ENCODE assay signal across 9 mouse cellular contexts in the genomic region with DNA sequence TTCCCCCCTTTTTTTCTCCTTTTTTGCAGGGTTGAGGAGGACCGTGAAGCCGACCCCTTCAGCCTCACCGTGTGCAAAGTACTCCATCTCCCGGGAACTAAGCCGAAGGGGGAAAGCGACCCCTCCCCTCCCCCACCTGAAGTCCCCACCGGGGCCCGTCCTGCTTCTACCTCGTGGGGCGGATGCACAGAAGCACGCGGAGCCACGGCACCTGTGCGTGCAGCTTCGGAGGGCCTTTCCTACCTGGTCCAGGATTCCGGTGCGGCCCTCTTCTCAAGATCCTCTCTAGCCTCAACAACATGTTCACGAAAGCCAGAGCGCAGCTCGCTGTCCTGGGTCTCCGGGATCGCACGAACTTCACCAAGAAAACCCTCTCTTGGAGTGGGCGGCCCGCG. TPM values are rescaled to one million over a fixed set of nuclear protein-coding genes. Genes with fewer than 3 reads are reported as not detected.
A peak's percentile ranks its signal among the peaks of the same experiment; 100 is the strongest.
DNase-seq lines count a peak whose midpoint lies in the region; ATAC-seq and TF ChIP-seq lines count a peak whose summit lies in the region.
"Had no signal": no experiment of that assay in that cellular context is flagged by ENCODE, and none has a peak within 500 bp of the region (broad histone marks: within the 10 kb centered on the region; RNA-seq: fewer than 3 reads in every experiment).

No protein-coding gene starts in this region.

- DNase-seq in layer of hippocampus, adult 2 months (ENCODE audit: low spot score in 2 of 2), result no peak
- DNase-seq in layer of hippocampus, adult 11-12 months (ENCODE audit: low spot score), result no peak
- DNase-seq in intestine, embryonic 14.5 days (ENCODE audit: low spot score), result no peak
- DNase-seq in layer of hippocampus, adult 9-10 months (ENCODE audit: low spot score), result no peak
- no peak for DNase-seq in thymus, postnatal 0 days (ENCODE audit: low spot score)

- H3K27ac ChIP-seq in layer of hippocampus, adult 2 months, result no peak overlapping the region
- no peak overlapping the region for H3K27ac ChIP-seq in embryonic facial prominence, embryonic 13.5 days
- H3K27ac ChIP-seq in intestine, embryonic 14.5 days (ENCODE audit: low read depth), result no peak overlapping the region
- H3K27ac ChIP-seq in neural tube, embryonic 12.5 days, result no peak overlapping the region

- ATAC-seq in embryonic facial prominence, embryonic 13.5 days (ENCODE audit: insufficient number of reproducible peaks, insufficient read depth, low FRiP score, low TSS enrichment, low read depth), result 0 out of 2 replicates have a peak, but pooled peaks have one; percentile 29
- peak; percentile 44; the same call in 1 of the 2 replicates for ATAC-seq in intestine, embryonic 14.5 days (replicated peaks; ENCODE audit: low FRiP score, low TSS enrichment, low read depth)
- ATAC-seq in neural tube, embryonic 12.5 days (ENCODE audit: low FRiP score, low read depth), result 0 out of 2 replicates have a peak, but pooled peaks have one; percentile 13
- no peak for ATAC-seq in frontal cortex, adult (ENCODE audit: low TSS enrichment)

- WGBS in embryonic facial prominence, embryonic 13.5 days, result 1% methylated on average over 26 of the region's 26 CpGs
- WGBS in intestine, embryonic 14.5 days, result under 1% methylated on average over 26 of the region's 26 CpGs
- WGBS in neural tube, embryonic 12.5 days, result 1% methylated on average over 26 of the region's 26 CpGs

- no peak for TF ChIP-seq CTCF in layer of hippocampus, adult 2 months (conservative IDR thresholded peaks at IDR 0.05)

- H3K4me2 ChIP-seq in embryonic facial prominence, embryonic 13.5 days, result peak overlapping the region; percentile 97
- peak overlapping the region; percentile 98 for H3K4me2 ChIP-seq in intestine, embryonic 14.5 days (ENCODE audit: low read length)
- H3K4me2 ChIP-seq in neural tube, embryonic 12.5 days (replicated peaks), result peak overlapping the region; percentile 91

- peaks cover 7% of the 10 kb centered on the region for H3K4me1 ChIP-seq in embryonic facial prominence, embryonic 13.5 days
- H3K4me1 ChIP-seq in intestine, embryonic 14.5 days (replicated peaks; ENCODE audit: control insufficient read depth, insufficient read depth, low read length), result 0 out of 2 replicates have a peak, but pooled peaks cover 2% of the 10 kb centered on the region
- H3K4me1 ChIP-seq in neural tube, embryonic 12.5 days, result peaks cover 15% of the 10 kb centered on the region

- H3K4me3 ChIP-seq in layer of hippocampus, adult 2 months, result peak overlapping the region; percentile 84
- H3K4me3 ChIP-seq in embryonic facial prominence, embryonic 13.5 days, result peak overlapping the region; percentile 59
- peak overlapping the region; percentile 59 for H3K4me3 ChIP-seq in intestine, embryonic 14.5 days (ENCODE audit: low read depth, low read length)
- H3K4me3 ChIP-seq in neural tube, embryonic 12.5 days, result peak overlapping the region; percentile 49

- H3K9me3 ChIP-seq in embryonic facial prominence, embryonic 13.5 days, result no peaks in the 10 kb centered on the region
- no peaks in the 10 kb centered on the region for H3K9me3 ChIP-seq in intestine, embryonic 14.5 days (ENCODE audit: control insufficient read depth, low read length)
- H3K9me3 ChIP-seq in neural tube, embryonic 12.5 days, result no peaks in the 10 kb centered on the region

- H3K36me3 ChIP-seq in embryonic facial prominence, embryonic 13.5 days, result no peaks in the 10 kb centered on the region
- H3K36me3 ChIP-seq in intestine, embryonic 14.5 days (ENCODE audit: control insufficient read depth, insufficient read depth, low read length), result no peaks in the 10 kb centered on the region
- no peaks in the 10 kb centered on the region for H3K36me3 ChIP-seq in neural tube, embryonic 12.5 days

- H3K27me3 ChIP-seq in embryonic facial prominence, embryonic 13.5 days, result peaks cover 90% of the 10 kb centered on the region
- peaks cover 96% of the 10 kb centered on the region for H3K27me3 ChIP-seq in intestine, embryonic 14.5 days (replicated peaks; ENCODE audit: control insufficient read depth, insufficient read depth, low read length)
- H3K27me3 ChIP-seq in neural tube, embryonic 12.5 days (replicated peaks), result peaks cover 89% of the 10 kb centered on the region

- peak overlapping the region; percentile 55 for H3K9ac ChIP-seq in embryonic facial prominence, embryonic 13.5 days
- no peak overlapping the region for H3K9ac ChIP-seq in intestine, embryonic 14.5 days (ENCODE audit: low read length)
- H3K9ac ChIP-seq in neural tube, embryonic 12.5 days, result no peak overlapping the region

RNA-seq across cellular contexts. Expression of gene Cdkn2a, which starts 0.4 kb away (rescaled TPM):
- not detected for total RNA-seq in layer of hippocampus, adult 2 months (2021)
- polyA plus RNA-seq in embryonic facial prominence, embryonic 13.5 days (2015; fragmentation: Nextera tagmentation; extraction: Ambion mirVana), result not detected in 2 replicates
- polyA plus RNA-seq in intestine, embryonic 14.5 days (2014; fragmentation: Nextera tagmentation; extraction: Ambion mirVana), result not detected in 2 replicates
- not detected in 2 replicates for polyA plus RNA-seq in neural tube, embryonic 12.5 days (2016; fragmentation: Nextera tagmentation; extraction: Ambion mirVana)
- polyA plus RNA-seq in thymus, postnatal 0 days (2015; fragmentation: Nextera tagmentation; extraction: Ambion mirVana), result not detected in 2 replicates
- total RNA-seq: heart, postnatal 36 days had no signal

RNA-seq across cellular contexts. Expression of gene Cdkn2b, which starts 16.8 kb away (rescaled TPM):
- total RNA-seq in layer of hippocampus, adult 2 months (2021), result 1 to 10 TPM; 1.3 to 1.4 TPM
- 1.7 and 1.9 TPM in 2 replicates for polyA plus RNA-seq in embryonic facial prominence, embryonic 13.5 days (2015; fragmentation: Nextera tagmentation; extraction: Ambion mirVana)
- 4.7 and 6.6 TPM in 2 replicates for polyA plus RNA-seq in intestine, embryonic 14.5 days (2014; fragmentation: Nextera tagmentation; extraction: Ambion mirVana)
- 0.41 and 0.56 TPM in 2 replicates for polyA plus RNA-seq in neural tube, embryonic 12.5 days (2016; fragmentation: Nextera tagmentation; extraction: Ambion mirVana)
- polyA plus RNA-seq in thymus, postnatal 0 days (2015; fragmentation: Nextera tagmentation; extraction: Ambion mirVana), result 3.5 and 4.2 TPM in 2 replicates
